Mouse (Mus musculus) testis, adult 2 months (tissue): ENCODE measurements around the gene Ankrd12.

Experiments used
- CTCF ChIP-seq: fragments of 200-500 bp; IDR thresholded peaks from 2 replicates; pipeline ENCODE4 v1.5.1; 2012; ENCODE audit warnings: low read depth, mild to moderate bottlenecking, inconsistent platforms, low read length, moderate library complexity; ENCODE audit not compliant: control insufficient read depth, insufficient read depth, insufficient replicate concordance
- POLR2A ChIP-seq: fragments of 200-500 bp; IDR thresholded peaks from 2 replicates; pipeline ENCODE4 v1.6.1; 2012; ENCODE audit warnings: low read depth, mild to moderate bottlenecking, inconsistent platforms, low read length, moderate library complexity; ENCODE audit not compliant: control insufficient read depth

DNA sequence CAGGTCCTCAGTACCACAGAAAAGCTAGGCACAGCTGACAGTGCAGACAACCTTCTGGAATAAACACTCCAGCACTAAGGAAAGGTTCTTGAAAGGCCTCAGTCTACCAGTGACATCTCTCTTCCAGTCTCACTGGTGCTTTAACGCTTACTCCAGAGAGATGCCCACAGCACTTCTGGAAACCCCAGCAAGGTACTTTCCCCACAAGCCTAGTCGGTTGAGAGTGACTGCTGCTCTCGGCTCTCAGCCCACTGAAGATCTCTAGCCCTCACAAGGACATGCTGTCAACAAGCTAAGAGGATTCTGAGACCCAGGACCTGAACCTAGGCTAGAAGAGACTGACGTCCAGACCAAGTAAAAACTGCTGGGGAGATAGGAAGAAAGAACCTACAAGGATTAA, 11.8 kb downstream of the Ankrd12 start:
- TF ChIP-seq POLR2A, result no peak
- no peak for TF ChIP-seq CTCF
